Mouse (Mus musculus) T-helper 17 cell (primary cell): Measurements from ENCODE around the gene Tnfrsf9.

ENCODE experiments used
- in situ Hi-C, 2 experiments: fragments of 300-600 bp; cut with MboI, MseI; formaldehyde crosslinking; loops; 1 replicate in 1 of 2; 2 replicates in 1 of 2; pipeline ENCODE4 v1.15.1; 2025; ENCODE audit warnings: high pct_unique_total_duplicates in 2 of 2

Gene Tnfrsf9

DNA sequence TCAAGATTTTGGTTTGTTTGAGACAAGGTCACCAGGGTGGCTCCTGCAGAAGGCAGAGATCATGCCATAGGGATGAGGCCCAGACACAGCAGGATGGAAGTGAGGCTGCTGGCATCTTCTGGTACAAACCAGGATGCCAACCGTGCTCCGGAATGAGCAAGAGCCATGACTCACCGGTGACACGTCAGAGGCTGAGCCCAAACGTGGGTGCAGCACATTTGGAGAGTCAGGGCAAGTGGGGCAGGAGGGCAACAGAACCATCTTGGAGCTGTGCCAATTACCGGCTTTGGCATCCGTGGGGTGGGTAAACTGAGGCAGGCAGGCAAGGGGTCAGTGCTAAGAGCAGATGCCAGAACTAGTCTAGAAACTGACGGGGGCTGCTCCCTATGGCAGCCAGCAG lies 58.9 kb downstream of the Tnfrsf9 start:
- in situ Hi-C loops = no loop called here

DNA sequence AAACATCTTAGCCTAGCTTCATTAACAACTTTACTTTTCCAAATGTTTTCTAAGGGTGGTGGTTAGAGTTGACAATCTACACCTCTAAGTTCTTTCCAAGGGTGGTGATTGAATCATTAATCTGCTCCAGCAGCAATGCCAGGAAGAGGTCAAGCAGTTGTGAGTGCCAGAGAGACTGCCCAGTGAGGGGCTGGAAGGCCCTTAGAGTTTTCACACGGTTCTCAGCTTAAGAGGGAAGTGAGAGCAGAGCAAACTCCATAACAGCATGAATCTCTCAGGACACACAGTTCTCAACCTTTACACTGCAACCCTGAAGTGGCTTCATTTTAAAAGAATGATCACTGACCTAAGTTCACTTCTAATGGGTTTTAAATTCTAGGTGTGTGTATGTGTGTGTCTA lies 60.8 kb downstream of the Tnfrsf9 start:
- in situ Hi-C loops = no loop called here

DNA sequence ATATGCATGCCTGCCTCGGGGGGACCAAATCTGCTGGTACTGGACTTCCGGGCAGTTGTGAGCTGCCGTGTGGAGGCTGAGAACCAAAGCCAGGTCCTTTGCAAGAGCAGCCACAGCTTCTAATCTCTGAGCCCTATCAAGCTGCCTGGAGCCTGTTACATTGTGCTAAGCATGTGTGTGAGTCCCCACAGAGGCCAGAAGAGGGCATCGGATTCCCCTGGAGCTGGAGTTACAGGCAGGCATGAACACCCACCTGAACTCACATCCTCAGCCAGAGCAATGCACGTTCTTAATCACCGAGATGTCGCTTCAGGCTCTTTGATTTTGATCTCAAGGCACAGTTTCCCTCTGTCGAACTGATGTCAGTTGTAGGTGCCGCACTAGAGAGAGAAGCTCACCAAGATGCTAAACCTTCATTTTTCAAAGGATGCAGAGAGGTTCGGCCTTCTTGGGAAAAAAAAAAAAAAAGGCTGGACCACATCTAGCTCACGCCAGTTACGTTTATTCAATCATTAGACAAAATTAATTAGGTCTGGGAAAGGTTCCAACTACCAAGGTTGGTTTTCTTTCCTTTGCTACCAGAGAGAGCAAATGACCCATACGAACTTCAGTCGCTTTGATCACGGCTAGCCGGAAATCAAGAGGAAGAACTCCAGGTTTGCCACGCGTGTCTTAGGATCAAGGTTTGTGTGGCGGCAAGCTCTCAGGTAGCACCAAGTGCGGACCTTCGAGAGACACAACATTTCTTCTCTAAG lies 64.0 kb downstream of the Tnfrsf9 start:
- in situ Hi-C loops = no loop called here

DNA sequence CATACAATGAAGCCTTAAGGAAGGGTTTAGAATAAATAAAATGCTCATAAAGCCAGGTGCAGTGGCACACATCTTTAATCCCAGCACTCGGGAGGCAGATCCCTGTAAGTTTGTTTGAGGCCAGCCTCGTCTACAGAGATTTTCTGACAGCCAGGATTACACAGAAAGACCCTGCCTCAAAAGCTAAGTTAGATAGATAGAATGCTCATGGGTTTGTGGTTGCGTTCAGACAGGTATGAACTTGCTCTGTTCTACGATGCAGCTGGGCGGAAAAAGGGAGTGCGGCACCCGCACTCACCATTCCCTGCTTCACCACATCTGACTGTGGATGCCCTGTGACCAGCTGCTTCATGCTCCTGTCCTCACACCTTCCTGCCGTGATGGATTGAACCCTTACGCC lies 65.1 kb downstream of the Tnfrsf9 start:
- in situ Hi-C loops = no loop called here

DNA sequence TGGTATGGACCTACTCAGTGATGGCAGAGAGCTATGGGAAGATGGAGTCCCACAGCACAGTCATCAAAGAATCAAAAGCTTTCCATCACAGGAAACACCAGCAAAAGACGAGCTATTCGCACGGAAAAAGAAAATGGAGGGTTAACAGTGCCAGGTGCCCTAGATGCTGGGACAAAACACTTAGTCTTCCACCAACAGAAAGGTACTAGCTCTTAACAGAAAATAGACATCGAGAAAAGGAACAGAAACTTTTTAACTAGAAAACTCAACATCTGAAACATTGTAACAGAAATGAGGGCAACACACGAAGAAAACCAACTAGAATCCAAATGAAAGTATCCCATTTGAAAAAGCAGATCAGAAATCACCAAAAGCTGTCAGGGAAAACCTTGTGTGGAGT lies 65.8 kb downstream of the Tnfrsf9 start:
- in situ Hi-C loops = no loop called here

DNA sequence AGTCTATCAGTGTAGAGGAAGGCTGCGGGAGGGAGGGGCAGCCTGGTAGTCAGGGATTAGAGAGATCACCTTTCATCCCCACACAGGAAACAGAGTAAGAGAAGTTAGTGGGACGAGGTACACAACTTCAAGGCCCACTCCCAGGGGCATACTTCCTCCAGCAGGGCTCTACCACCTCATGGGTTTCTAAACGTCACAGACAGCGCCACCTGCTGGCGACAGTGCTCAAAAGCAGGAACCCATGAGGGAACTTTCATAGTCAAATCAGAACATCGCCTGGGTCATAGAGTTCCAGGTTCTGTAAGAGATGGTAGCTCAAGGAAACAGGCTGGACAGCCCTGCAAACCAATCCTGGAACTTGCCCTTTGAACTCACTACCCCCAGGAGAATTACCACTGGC lies 75.8 kb downstream of the Tnfrsf9 start:
- in situ Hi-C loops = no loop called here
